Mouse (Mus musculus) macrophage (primary cell): ENCODE data around the gene Bad. TPM values are rescaled to one million over a fixed set of nuclear protein-coding genes. Genes with fewer than 3 reads are reported as not detected.

Source experiments
- H3K27ac ChIP-seq: fragments of 350-480 bp; formaldehyde crosslinking; 2 replicates; pipeline ENCODE4 v1.9.0; 2021
- H3K36me3 ChIP-seq: fragments of 350-480 bp; formaldehyde crosslinking; 2 replicates; pipeline ENCODE4 v1.9.0; 2021; ENCODE audit errors: inconsistent target
- H3K4me3 ChIP-seq: fragments of 350-480 bp; formaldehyde crosslinking; 2 replicates; pipeline ENCODE4 v1.9.0; 2021; ENCODE audit errors: inconsistent target
- H3K79me2 ChIP-seq: fragments of 350-480 bp; formaldehyde crosslinking; 2 replicates; pipeline ENCODE4 v1.9.0; 2021; ENCODE audit errors: inconsistent target
- WGBS: methylation state at CpG from one replicate; pipeline ENCODE4 v1.1.7; 2026; ENCODE audit warnings: inconsistent platforms; ENCODE audit not compliant: missing documents; 5-methylcytosine and 5-hydroxymethylcytosine counted together
- polyA plus RNA-seq: library from polyadenylated mRNA; stranded (reverse); fragments of 250-400 nt; gene quantifications from 3 replicates; pipeline ENCODE4 v1.2.4, GENCODE M21; 2018; ENCODE audit warnings: inconsistent platforms

The Bad gene
- polyA plus RNA-seq, 1 experiment from 2014 or later = 40.5 TPM

DNA sequence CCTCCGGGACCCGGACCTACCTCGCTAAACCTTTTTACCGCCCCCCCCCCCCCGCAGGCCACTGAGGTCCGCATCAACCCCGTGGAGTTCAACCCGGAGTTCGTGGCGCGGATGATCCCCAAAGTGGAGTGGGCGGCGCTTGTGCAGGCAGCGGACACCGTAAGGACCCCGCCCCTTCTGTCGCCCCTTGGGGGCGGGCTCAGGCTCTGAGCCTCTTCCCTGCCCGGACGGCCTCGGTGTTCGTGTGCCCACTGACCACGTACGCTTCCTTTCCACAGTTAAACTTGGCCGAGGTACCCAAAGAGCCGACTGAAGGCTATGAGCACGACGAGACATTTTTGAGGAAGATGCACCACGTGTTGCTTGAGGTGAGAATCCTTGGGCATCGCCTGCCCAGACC, 31.4 kb upstream of the Bad start:
- peaks cover 41% of the 10 kb centered on the region for H3K36me3 ChIP-seq
- peaks cover 73% of the 10 kb centered on the region for H3K79me2 ChIP-seq
- peak overlapping the region; percentile 98 for H3K27ac ChIP-seq
- peak overlapping the region; percentile 95 for H3K4me3 ChIP-seq
- WGBS = 2% methylated on average over 28 of the region's 30 CpGs

GRCm38 (mm10) chr19:6911101-6912074, 30.3 kb upstream of the Bad start:
- 88% methylated on average over 18 of the region's 19 CpGs for WGBS
- Histone ChIP-seq H3K4me3 (peak overlapping the region; percentile 95), H3K79me2 (peaks cover 84% of the 10 kb centered on the region), H3K27ac (peak overlapping the region; percentile 21), H3K36me3 (peaks cover 38% of the 10 kb centered on the region)

GRCm38 (mm10) chr19:6912205-6912970, 29.3 kb upstream of the Bad start:
- peaks cover 28% of the 10 kb centered on the region; the same call in 1 of the 2 replicates for H3K36me3 ChIP-seq
- 94% methylated on average over 15 of the region's 15 CpGs for WGBS
- no peak overlapping the region for H3K4me3 ChIP-seq
- peaks cover 86% of the 10 kb centered on the region for H3K79me2 ChIP-seq
- H3K27ac ChIP-seq = no peak overlapping the region

- Histone ChIP-seq H3K4me3 (no peak overlapping the region), H3K79me2 (peaks cover 86% of the 10 kb centered on the region), H3K27ac (no peak overlapping the region), H3K36me3 (peaks cover 28% of the 10 kb centered on the region; the same call in 1 of the 2 replicates)
- WGBS = 86% methylated on average over 6 of the region's 6 CpGs
Observed at GRCm38 (mm10) chr19:6913036-6913435, 28.6 kb upstream of the Bad start.

DNA sequence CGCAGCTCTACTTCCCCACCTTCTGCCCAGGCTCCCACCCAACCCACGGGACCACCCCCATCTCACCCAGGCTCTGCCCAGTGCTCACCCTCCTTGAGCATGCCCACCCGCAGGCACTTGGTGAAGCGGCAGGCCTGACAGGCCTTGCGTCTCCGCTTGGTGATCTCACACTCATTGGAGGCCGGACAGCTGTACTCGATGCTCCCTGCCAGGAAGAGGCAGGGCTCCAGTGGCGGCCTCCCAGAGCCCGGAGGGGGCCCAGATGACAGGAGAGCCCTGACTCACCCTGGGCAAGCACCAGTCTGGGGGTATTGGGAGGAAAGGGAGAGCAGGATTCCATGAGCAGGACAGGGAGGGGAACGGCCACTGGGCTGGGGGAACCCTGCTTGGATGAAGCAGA, 27.7 kb upstream of the Bad start:
- no peak overlapping the region for H3K4me3 ChIP-seq
- peaks cover 86% of the 10 kb centered on the region for H3K79me2 ChIP-seq
- H3K27ac ChIP-seq = no peak overlapping the region
- WGBS = 94% methylated on average over 10 of the region's 11 CpGs
- H3K36me3 ChIP-seq = peaks cover 37% of the 10 kb centered on the region; the same call in 1 of the 2 replicates

DNA sequence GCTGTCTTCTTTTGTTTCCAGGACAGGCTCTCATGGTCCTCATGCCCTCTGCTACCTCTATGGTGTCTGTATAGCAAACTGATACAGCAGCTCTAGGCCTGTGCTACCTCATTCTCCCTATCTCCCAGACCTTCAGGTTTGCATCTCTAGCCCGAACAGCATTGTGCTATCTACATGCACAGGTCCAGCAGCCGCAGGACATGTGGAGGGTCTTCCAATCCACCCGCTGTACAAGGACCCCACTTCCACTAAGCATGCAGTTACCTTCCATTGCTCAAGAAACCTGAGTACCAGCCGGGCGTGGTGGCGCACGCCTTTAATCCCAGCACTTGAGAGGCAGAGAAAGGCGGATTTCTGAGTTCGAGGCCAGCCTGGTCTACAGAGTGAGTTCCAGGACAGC, 27.1 kb upstream of the Bad start:
- whole genome bisulfite sequencing = 97% methylated on average over 9 of the region's 9 CpGs
- H3K27ac ChIP-seq = no peak overlapping the region
- H3K79me2 ChIP-seq = peaks cover 87% of the 10 kb centered on the region
- H3K4me3 ChIP-seq = no peak overlapping the region
- H3K36me3 ChIP-seq = peaks cover 38% of the 10 kb centered on the region; the same call in 1 of the 2 replicates

GRCm38 (mm10) chr19:6915276-6915675, 26.4 kb upstream of the Bad start:
- H3K4me3 ChIP-seq = no peak overlapping the region
- H3K36me3 ChIP-seq = peaks cover 38% of the 10 kb centered on the region; the same call in 1 of the 2 replicates
- no peak overlapping the region for H3K27ac ChIP-seq
- 98% methylated on average over 4 of the region's 4 CpGs for WGBS
- H3K79me2 ChIP-seq = peaks cover 95% of the 10 kb centered on the region

DNA sequence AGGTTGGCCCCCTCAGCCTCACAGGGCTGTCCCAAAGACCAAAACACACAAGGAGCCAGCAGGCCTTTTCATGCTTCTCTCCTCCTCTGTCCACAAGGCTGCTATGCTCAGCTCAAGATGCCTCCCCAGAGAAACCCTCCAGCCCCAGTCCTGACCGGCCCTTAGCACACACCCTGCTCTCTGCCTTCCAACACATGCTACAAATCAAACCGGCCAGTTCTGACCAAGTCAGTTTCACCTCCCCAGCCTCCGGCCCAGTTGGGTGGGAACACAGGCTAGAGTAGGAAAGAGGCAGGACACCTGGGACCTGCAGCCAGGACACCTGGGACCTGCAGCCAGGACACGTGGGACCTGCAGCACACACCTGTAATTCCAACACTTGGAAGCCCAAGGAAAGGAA, 25.2 kb upstream of the Bad start:
- H3K4me3 ChIP-seq = no peak overlapping the region
- 91% methylated on average over 4 of the region's 4 CpGs for WGBS
- H3K27ac ChIP-seq = no peak overlapping the region
- peaks cover 33% of the 10 kb centered on the region; the same call in 1 of the 2 replicates for H3K36me3 ChIP-seq
- H3K79me2 ChIP-seq = peaks cover 98% of the 10 kb centered on the region

- 89% methylated on average over 4 of the region's 4 CpGs for WGBS
- Histone ChIP-seq H3K4me3 (no peak overlapping the region), H3K36me3 (peaks cover 22% of the 10 kb centered on the region; the same call in 1 of the 2 replicates), H3K79me2 (peaks cover 80% of the 10 kb centered on the region), H3K27ac (no peak overlapping the region)
Observed at GRCm38 (mm10) chr19:6918321-6918720, 23.3 kb upstream of the Bad start.

GRCm38 (mm10) chr19:6919431-6919830, 22.2 kb upstream of the Bad start:
- peaks cover 11% of the 10 kb centered on the region; the same call in 1 of the 2 replicates for H3K36me3 ChIP-seq
- peaks cover 69% of the 10 kb centered on the region for H3K79me2 ChIP-seq
- H3K4me3 ChIP-seq = no peak overlapping the region
- no peak overlapping the region for H3K27ac ChIP-seq

DNA sequence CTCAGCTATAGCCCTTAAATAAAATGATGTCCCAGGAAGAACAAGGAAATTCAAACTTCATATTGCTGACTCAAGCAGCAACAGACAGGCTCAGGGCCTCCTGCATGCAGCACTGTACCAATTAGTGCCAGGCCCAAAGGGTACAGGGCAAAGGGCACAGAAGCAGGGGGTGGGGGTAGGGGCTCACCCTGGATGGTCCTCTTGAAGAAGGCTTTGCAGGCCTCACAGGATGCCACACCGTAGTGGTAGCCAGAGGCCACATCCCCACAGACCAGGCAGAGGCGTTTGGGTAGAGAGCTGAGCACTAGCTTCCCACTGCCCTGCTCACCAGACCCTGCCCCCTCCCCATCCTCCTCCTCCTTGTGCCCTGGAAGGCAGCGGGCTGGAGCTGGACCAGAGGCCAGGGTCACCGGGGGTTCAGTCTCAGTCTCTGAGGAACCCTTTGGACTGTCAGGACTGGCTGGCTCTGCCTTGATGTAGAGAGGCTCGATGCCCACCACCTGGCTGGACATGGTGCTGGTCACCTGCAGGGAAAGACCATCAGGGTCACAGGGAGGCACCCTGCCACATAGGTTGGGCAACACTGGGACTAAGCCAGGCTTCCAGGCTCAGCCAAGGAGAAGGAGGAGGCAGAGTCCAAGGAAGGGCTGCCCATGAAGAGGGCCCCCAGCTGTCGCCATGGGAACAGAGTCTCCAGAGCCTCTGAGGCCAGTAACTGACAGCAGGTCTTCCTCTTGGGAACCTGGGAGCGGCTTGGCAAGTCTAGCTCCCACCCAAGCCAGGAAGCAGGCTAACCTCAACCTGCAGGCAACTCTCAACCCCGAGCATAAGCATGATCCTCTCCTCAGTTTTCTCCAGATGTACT, 21.6 kb upstream of the Bad start:
- Histone ChIP-seq H3K27ac (peak overlapping the region; percentile 72), H3K36me3 (peaks cover 11% of the 10 kb centered on the region; the same call in 1 of the 2 replicates), H3K4me3 (peak overlapping the region; percentile 85), H3K79me2 (peaks cover 62% of the 10 kb centered on the region)
- WGBS = 62% methylated on average over 8 of the region's 8 CpGs

DNA sequence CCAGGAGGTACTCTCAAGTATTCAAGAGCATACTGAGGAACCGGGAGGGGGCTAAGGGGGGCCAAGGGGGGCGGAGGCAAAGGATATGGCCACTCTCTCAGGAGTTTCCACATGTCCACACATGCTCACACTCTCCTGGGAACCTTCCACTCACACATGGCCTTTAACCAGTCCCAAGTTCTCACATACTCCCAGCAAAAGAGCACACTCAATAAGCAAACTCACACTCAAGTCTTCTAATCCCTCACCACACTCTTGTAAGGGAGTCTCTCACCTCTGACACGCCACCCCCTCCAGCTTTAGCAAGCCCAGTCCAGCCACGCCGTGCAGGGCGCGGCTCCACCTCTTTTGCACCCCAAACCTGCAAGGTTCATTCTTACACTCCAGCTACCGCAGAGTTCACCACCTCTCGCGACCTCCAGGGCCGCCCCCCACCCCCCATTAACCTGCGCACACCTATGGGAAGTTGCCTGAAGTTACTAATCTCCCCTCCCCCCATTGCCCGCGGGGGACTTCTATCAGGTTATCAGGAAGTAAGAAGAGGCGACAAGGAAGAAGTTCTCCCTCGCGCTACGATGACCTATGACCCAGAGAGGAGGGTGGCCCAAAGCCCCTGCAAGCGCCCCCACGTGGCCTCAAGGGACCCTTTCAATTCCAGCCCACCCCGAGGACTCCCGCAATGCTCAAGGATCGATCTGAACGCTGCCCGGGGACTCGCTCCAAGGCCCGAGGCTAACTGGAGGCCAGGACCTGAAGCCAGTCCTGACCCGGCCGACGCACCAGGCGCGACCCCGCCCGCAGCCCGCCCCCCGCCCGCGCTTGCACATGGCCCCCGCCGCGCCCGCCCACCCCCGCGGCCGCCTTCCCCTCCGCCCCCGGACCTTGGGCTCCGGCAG, 20.7 kb upstream of the Bad start:
- peaks cover 11% of the 10 kb centered on the region; the same call in 1 of the 2 replicates for H3K36me3 ChIP-seq
- WGBS = 1% methylated on average over 28 of the region's 48 CpGs
- peaks cover 53% of the 10 kb centered on the region for H3K79me2 ChIP-seq
- peak overlapping the region; percentile 85 for H3K4me3 ChIP-seq
- peak overlapping the region; percentile 72 for H3K27ac ChIP-seq
